Mouse (Mus musculus) limb, embryonic 12.5 days (tissue): Measurements from ENCODE around the gene Usp5. TPM values are rescaled to one million over a fixed set of nuclear protein-coding genes. Genes with fewer than 3 reads are reported as not detected.
"Not testable (repeated sequence)": the region's sequence is repeated elsewhere in the genome, so short reads cannot be mapped to it uniquely, and the experiment has no call there.

Experiments
- ATAC-seq: fragments of 200-750 bp; cut with Nextera tagmentation; 2 replicates; pipeline ENCODE4 v1.8.0; 2017; ENCODE audit warnings: low read depth, moderate TSS enrichment; ENCODE audit not compliant: insufficient number of reproducible peaks, insufficient read depth, low FRiP score, low TSS enrichment
- H3K27ac ChIP-seq: fragments of 300-500 bp; sonication (generic); 2 replicates; pipeline ENCODE4 v1.5.1; 2016; ENCODE audit warnings: mild to moderate bottlenecking, moderate library complexity
- H3K27me3 ChIP-seq: fragments of 300-500 bp; sonication (generic); 2 replicates; pipeline ENCODE4 v1.6.1; 2016; ENCODE audit warnings: mild to moderate bottlenecking, moderate library complexity
- H3K36me3 ChIP-seq: fragments of 300-500 bp; sonication (generic); 2 replicates; pipeline ENCODE4 v1.6.1; 2016; ENCODE audit warnings: mild to moderate bottlenecking, moderate library complexity
- H3K4me1 ChIP-seq: fragments of 300-500 bp; sonication (generic); replicated peaks from 2 replicates; pipeline ENCODE4 v1.6.1; 2016
- H3K4me2 ChIP-seq: fragments of 300-500 bp; sonication (generic); 2 replicates; pipeline ENCODE4 v1.6.1; 2016; ENCODE audit warnings: mild to moderate bottlenecking, moderate library complexity
- H3K4me3 ChIP-seq: fragments of 300-500 bp; sonication (generic); replicated peaks from 2 replicates; pipeline ENCODE4 v1.5.1; 2016; ENCODE audit warnings: mild to moderate bottlenecking
- H3K9ac ChIP-seq: fragments of 300-500 bp; sonication (generic); replicated peaks from 2 replicates; pipeline ENCODE4 v1.6.1; 2016; ENCODE audit warnings: mild to moderate bottlenecking, moderate library complexity
- H3K9me3 ChIP-seq: fragments of 300-500 bp; sonication (generic); 2 replicates; pipeline ENCODE4 v1.6.1; 2016; ENCODE audit warnings: mild to moderate bottlenecking, moderate library complexity
- WGBS: fragments of 180-500 bp; shearing (Covaris S2); methylation state at CpG from one replicate; pipeline ENCODE4 v1.1.7; 2016; 5-methylcytosine and 5-hydroxymethylcytosine counted together
- polyA plus RNA-seq: library from polyadenylated mRNA; unstranded; fragments of >200 nt; fragmentation: Nextera tagmentation; extraction: Ambion mirVana; gene quantifications from 2 replicates; pipeline ENCODE4 v1.2.1, GENCODE M21; 2016

The Usp5 gene
- polyA plus RNA-seq, 1 experiment from 2014 or later: 196 TPM

DNA sequence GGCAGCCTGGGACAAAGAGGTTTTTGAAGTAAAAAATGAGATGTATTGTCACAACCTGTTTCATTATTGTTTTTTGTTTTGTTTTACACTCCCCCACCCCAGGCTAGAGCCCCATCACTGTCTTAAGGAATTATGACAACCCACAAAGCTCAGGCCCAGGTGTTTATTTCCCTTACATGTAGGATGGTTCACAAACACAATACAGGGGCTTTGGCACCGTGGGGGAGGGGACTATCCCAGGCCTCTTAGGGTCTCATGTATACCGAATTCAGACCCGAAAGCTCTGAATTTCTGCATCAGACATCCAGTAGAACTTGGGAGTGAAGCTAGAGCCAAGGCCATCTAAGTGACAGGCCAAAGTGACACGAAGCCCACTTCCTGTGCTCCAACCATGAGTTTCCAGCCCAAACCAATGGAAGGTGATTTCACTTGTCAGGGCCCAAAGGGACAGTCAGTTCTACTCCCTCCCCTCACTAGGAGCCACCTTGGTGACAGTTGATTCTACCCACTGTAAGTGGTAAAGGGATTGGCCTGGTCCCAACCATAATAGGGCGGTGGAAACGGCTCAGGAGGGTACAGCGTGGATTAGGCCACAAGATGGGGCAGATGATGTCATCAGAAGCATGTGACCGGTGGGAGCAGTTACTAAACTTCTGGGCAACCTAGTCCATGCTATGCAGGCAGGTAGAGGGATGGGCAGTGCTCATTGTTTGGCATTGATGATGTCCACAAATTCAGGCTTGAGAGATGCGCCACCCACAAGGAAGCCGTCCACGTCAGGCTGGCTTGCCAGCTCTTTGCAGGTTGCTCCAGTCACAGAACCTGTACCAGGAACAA is 18.5 kb downstream of the Usp5 start:
- peaks cover 36% of the 10 kb centered on the region for H3K36me3 ChIP-seq
- not testable (repeated sequence) for H3K9me3 ChIP-seq, ATAC-seq, H3K9ac ChIP-seq, H3K27me3 ChIP-seq
- peak overlapping the region; percentile 60; the same call in 1 of the 2 replicates for H3K4me3 ChIP-seq
- peak overlapping the region; percentile 92; the same call in 1 of the 2 replicates for H3K27ac ChIP-seq
- H3K4me2 ChIP-seq: 0 out of 2 replicates have a peak overlapping the region, but pooled peaks have one; percentile 97
- H3K4me1 ChIP-seq: peaks cover 64% of the 10 kb centered on the region
- 87% methylated on average over 11 of the region's 11 CpGs for WGBS

- peak overlapping the region; percentile 97 for H3K4me2 ChIP-seq
- WGBS: 48% methylated on average over 14 of the region's 14 CpGs
- H3K27me3 ChIP-seq: no peaks in the 10 kb centered on the region
- H3K36me3 ChIP-seq: peaks cover 28% of the 10 kb centered on the region
- peak overlapping the region; percentile 92 for H3K27ac ChIP-seq
- H3K4me3 ChIP-seq: peak overlapping the region; percentile 60
- ATAC-seq: no peak
- H3K9ac ChIP-seq: peak overlapping the region; percentile 68
- peaks cover 65% of the 10 kb centered on the region for H3K4me1 ChIP-seq
- H3K9me3 ChIP-seq: no peaks in the 10 kb centered on the region
Measured at GRCm38 (mm10) chr6:124809775-124810538, 19.3 kb downstream of the Usp5 start.

DNA sequence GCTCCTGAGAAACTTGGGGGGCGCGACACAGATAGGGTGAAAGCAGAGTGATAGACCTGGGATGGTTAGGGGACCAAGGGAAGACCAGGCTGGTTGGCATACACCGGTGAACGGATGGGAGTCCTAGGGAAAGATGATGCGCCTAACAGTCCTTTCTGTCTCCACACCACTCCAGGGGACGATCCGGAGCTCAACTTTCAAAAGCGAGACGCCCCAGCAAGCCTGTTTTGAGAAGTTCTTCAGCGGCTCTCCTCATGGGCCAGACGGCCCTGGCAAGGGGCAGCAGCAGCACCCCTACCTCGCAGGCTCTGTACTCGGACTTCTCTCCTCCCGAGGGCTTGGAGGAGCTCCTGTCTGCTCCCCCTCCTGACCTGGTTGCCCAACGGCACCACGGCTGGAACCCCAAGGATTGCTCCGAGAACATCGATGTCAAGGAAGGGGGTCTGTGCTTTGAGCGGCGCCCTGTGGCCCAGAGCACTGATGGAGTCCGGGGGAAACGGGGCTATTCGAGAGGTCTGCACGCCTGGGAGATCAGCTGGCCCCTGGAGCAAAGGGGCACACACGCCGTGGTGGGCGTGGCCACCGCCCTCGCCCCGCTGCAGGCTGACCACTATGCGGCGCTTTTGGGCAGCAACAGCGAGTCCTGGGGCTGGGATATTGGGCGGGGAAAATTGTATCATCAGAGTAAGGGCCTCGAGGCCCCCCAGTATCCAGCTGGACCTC is 20.1 kb downstream of the Usp5 start:
- Histone ChIP-seq H3K27me3 (no peaks in the 10 kb centered on the region), H3K36me3 (peaks cover 27% of the 10 kb centered on the region), H3K4me3 (peak overlapping the region; percentile 60), H3K27ac (peak overlapping the region; percentile 92), H3K9ac (peak overlapping the region; percentile 68), H3K9me3 (no peaks in the 10 kb centered on the region), H3K4me1 (peaks cover 58% of the 10 kb centered on the region), H3K4me2 (peak overlapping the region; percentile 97)
- ATAC-seq: no peak
- WGBS: under 1% methylated on average over 35 of the region's 35 CpGs

GRCm38 (mm10) chr6:124808358-124809012 is 20.8 kb downstream of the Usp5 start, which contains the start of gene Spsb2:
Gene Spsb2, plus strand, starts transcription at chr6:124808661.
- Histone ChIP-seq H3K9ac (peak within 1 kb of the TSS; percentile 68), H3K9me3 (no peaks in the 10 kb centered on the region), H3K27me3 (no peaks in the 10 kb centered on the region), H3K4me2 (peak within 1 kb of the TSS; percentile 97), H3K4me1 (peaks cover 58% of the 10 kb centered on the region), H3K36me3 (peaks cover 27% of the 10 kb centered on the region), H3K4me3 (peak within 1 kb of the TSS; percentile 60), H3K27ac (peak within 1 kb of the TSS; percentile 92)
- WGBS: 4% methylated on average over 29 of the region's 29 CpGs
- peak; percentile 16 for ATAC-seq

DNA sequence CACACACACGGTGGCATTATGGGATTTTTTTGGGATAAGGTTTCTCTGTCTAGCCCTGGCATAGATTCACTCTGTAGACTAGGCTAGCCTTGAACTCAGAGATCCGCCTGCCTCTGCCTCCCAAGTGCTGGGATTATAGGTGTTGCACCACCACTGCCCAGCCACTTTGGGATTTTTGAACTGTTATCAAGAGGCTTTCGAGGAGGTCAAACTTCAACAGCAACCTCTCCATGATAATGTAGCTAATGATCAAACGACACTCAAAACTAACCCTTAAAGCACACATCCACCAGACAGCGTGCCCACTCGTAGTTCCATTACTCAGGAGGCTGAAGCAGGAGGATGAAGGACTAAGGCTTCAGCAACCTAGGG is 21.3 kb downstream of the Usp5 start:
- peaks cover 57% of the 10 kb centered on the region for H3K4me1 ChIP-seq

DNA sequence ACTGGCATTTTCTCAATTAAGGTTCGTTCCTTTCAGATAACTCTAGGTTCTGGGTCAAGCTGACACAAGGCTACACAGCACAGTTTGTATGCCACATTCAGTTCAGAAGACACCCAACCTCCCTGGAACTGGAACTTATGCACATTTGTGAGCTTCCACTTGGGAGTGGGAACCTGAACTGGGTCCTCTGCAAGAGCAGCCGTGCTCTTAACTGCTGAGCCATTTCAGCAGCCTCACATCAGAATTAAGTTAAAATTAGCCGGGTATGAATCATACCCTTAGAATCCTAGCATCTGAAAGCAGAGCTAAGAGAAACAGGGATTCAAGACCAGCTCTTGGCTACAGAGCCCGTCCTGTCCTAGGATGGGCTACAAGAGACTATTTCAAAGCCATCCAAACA is 21.9 kb downstream of the Usp5 start:
- Histone ChIP-seq H3K4me2 (no peak overlapping the region), H3K9me3 (no peaks in the 10 kb centered on the region; the same call in 1 of the 2 replicates), H3K9ac (no peak overlapping the region), H3K27me3 (no peaks in the 10 kb centered on the region), H3K27ac (no peak overlapping the region), H3K4me3 (no peak overlapping the region), H3K4me1 (peaks cover 50% of the 10 kb centered on the region), H3K36me3 (peaks cover 24% of the 10 kb centered on the region)
- 82% methylated on average over 4 of the region's 4 CpGs for WGBS
- ATAC-seq: no peak

More for the DNA sequence above, 21.3 kb downstream of the Usp5 start:
- Histone ChIP-seq H3K9ac (peak overlapping the region; percentile 68; the same call in 1 of the 2 replicates), H3K27me3 (no peaks in the 10 kb centered on the region), H3K27ac (peak overlapping the region; percentile 92), H3K9me3 (no peaks in the 10 kb centered on the region; the same call in 1 of the 2 replicates), H3K4me3 (peak overlapping the region; percentile 60), H3K4me2 (peak overlapping the region; percentile 97), H3K36me3 (peaks cover 27% of the 10 kb centered on the region)
- no peak for ATAC-seq
- 90% methylated on average over 6 of the region's 6 CpGs for whole genome bisulfite sequencing

DNA sequence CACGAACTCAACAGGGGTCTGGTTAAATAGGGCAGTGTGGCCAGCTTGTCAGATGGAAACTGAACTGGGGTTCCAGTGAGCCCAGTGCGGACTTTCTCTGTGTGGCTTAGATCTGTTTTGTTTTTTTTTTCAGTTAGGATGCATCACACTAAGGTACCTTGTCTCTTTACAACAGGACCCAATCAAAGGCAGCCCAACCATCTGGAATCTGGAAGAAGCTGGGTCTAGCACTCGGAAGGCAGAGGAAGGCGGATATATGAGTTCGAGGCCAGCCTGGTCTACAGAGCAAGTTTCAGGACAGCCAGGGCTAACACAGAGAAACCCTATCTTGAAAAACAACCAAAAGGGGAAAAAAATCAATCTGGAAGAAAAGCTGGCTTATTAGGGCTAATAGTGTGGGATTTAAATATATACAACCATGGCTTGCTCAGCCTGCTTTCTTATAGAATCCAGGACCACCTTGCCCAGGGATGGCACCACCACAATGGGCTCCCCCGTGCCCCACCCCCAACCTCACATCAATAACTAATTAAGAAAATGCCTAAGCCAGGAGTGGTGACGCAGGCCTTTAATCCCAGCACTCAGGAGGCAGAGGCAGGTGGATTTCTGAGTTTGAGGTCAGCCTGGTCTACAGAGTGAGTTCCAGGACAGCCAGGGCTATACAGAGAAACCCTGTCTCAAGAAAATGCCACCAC is 22.7 kb downstream of the Usp5 start:
- 72% methylated on average over 7 of the region's 7 CpGs for WGBS

GRCm38 (mm10) chr6:124805341-124806321 is 23.7 kb downstream of the Usp5 start:
- Histone ChIP-seq H3K27me3 (no peaks in the 10 kb centered on the region), H3K4me2 (peak overlapping the region; percentile 62), H3K36me3 (peaks cover 7% of the 10 kb centered on the region), H3K9me3 (no peaks in the 10 kb centered on the region; the same call in 1 of the 2 replicates), H3K9ac (peak overlapping the region; percentile 14), H3K27ac (peak overlapping the region; percentile 87), H3K4me3 (peak overlapping the region; percentile 39), H3K4me1 (peaks cover 44% of the 10 kb centered on the region)
- 1% methylated on average over 34 of the region's 34 CpGs for WGBS
- ATAC-seq: peak; percentile 60

More for the DNA sequence above, 22.7 kb downstream of the Usp5 start:
- peak overlapping the region; percentile 39; the same call in 1 of the 2 replicates for H3K4me3 ChIP-seq
- H3K36me3 ChIP-seq: peaks cover 16% of the 10 kb centered on the region
- peak overlapping the region; percentile 62 for H3K4me2 ChIP-seq
- no peak for ATAC-seq
- H3K4me1 ChIP-seq: peaks cover 44% of the 10 kb centered on the region
- H3K9me3 ChIP-seq: no peaks in the 10 kb centered on the region; the same call in 1 of the 2 replicates
- H3K27ac ChIP-seq: peak overlapping the region; percentile 87
- no peaks in the 10 kb centered on the region for H3K27me3 ChIP-seq
- no peak overlapping the region; the same call in 1 of the 2 replicates for H3K9ac ChIP-seq

GRCm38 (mm10) chr6:124804341-124804740 is 24.9 kb downstream of the Usp5 start:
- Histone ChIP-seq H3K9me3 (no peaks in the 10 kb centered on the region; the same call in 1 of the 2 replicates), H3K4me1 (peaks cover 31% of the 10 kb centered on the region), H3K4me3 (no peak overlapping the region), H3K27me3 (no peaks in the 10 kb centered on the region), H3K27ac (no peak overlapping the region), H3K9ac (no peak overlapping the region), H3K4me2 (no peak overlapping the region), H3K36me3 (no peaks in the 10 kb centered on the region)
- 92% methylated on average over 3 of the region's 3 CpGs for WGBS
- no peak for ATAC-seq
